ENCODE assay signal across 29 mouse cellular contexts in the genomic region with DNA sequence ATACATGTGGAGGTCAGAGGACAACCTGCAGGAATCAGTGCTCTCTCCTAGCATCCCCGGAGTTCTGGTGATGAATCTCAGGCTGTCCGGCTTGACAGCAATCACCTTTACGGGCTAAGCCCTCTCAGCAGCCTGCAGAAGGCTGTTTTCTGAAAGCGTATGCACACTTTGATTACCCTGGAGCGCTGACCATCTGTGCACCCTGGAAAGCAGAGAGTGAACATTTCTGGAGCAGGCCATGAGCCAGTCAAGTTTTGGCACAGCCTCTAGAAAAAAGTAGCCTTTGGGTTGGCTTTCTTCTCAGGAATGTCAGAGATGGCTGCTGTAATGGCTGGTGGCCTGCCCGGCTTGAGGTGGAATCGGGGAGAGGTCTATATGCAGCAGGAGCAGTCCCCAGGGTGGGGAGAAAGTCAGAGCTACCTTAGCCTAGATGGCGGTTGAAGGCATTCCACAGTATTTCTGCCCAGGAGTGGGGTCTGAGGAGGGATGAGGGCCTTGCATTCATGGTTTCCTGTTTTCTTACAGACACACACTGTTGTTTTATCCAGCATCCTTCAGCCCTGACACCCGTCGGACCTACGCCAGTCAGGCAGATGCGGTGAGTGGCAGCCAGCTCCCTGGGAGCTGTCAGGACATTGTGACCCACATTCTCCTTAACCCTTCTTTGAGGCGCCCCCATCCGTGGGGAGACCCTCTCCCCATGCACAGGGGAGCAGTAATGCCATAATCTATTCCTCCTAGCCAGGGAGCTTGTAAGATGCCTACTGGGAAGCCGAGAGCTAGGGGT. TPM values are rescaled to one million over a fixed set of nuclear protein-coding genes. Genes with fewer than 3 reads are reported as not detected.
DNase-seq lines count a peak whose midpoint lies in the region; ATAC-seq and TF ChIP-seq lines count a peak whose summit lies in the region.
"Had no signal": no experiment of that assay in that cellular context is flagged by ENCODE, and none has a peak within 500 bp of the region (broad histone marks: within the 10 kb centered on the region; RNA-seq: fewer than 3 reads in every experiment).

No protein-coding gene starts in this region.

- TF ChIP-seq CTCF in midbrain, postnatal 0 days (IDR thresholded peaks at IDR 0.05): no peak

- H3K27me3 ChIP-seq in forebrain, embryonic 12.5 days: no peaks in the 10 kb centered on the region
- no peaks in the 10 kb centered on the region for H3K27me3 ChIP-seq in forebrain, embryonic 11.5 days (ENCODE audit: control insufficient read depth, insufficient read depth, low read length)
- no peaks in the 10 kb centered on the region for H3K27me3 ChIP-seq in midbrain, postnatal 0 days (ENCODE audit: insufficient read depth, low read length)
- H3K27me3 ChIP-seq in midbrain, embryonic 15.5 days (replicated peaks): no peaks in the 10 kb centered on the region
- H3K27me3 ChIP-seq: embryonic facial prominence, embryonic 15.5 days; heart, embryonic 12.5 days; liver, embryonic 12.5 days; megakaryocyte, embryonic 14.5 days; midbrain, embryonic 13.5 days had no signal

- peak overlapping the region; percentile 2; the same call in 1 of the 2 replicates for H3K9ac ChIP-seq in forebrain, embryonic 12.5 days
- no peak overlapping the region for H3K9ac ChIP-seq in forebrain, embryonic 11.5 days (ENCODE audit: low read length)
- H3K9ac ChIP-seq in midbrain, postnatal 0 days (replicated peaks; ENCODE audit: low read length, poor library complexity, severe bottlenecking): no peak overlapping the region
- H3K9ac ChIP-seq in midbrain, embryonic 15.5 days: no peak overlapping the region
- H3K9ac ChIP-seq: embryonic facial prominence, embryonic 15.5 days; heart, embryonic 12.5 days; liver, embryonic 12.5 days; liver, postnatal 0 days; midbrain, embryonic 13.5 days had no signal

- H3K4me1 ChIP-seq in forebrain, embryonic 12.5 days: no peaks in the 10 kb centered on the region
- H3K4me1 ChIP-seq in forebrain, embryonic 11.5 days (replicated peaks; ENCODE audit: control insufficient read depth, insufficient read depth, low read length): no peaks in the 10 kb centered on the region
- no peaks in the 10 kb centered on the region for H3K4me1 ChIP-seq in midbrain, postnatal 0 days (ENCODE audit: insufficient read depth, low read length)
- no peaks in the 10 kb centered on the region for H3K4me1 ChIP-seq in midbrain, embryonic 15.5 days
- H3K4me1 ChIP-seq: embryonic facial prominence, embryonic 15.5 days; heart, embryonic 12.5 days; liver, embryonic 12.5 days; megakaryocyte, embryonic 14.5 days; midbrain, embryonic 13.5 days had no signal

- no peak for ATAC-seq in forebrain, embryonic 12.5 days (ENCODE audit: low FRiP score)
- ATAC-seq in forebrain, embryonic 11.5 days (replicated peaks; ENCODE audit: low FRiP score): no peak
- no peak for ATAC-seq in midbrain, postnatal 0 days (ENCODE audit: low FRiP score)
- no peak for ATAC-seq in midbrain, embryonic 15.5 days (replicated peaks)
- ATAC-seq: forebrain, embryonic 14.5 days; intestine, embryonic 16.5 days; liver, embryonic 12.5 days; liver, postnatal 0 days; lung, postnatal 0 days; midbrain, embryonic 13.5 days had no signal

- 83% methylated on average over 15 of the region's 15 CpGs for WGBS in forebrain, embryonic 12.5 days
- 83% methylated on average over 15 of the region's 15 CpGs for WGBS in forebrain, embryonic 11.5 days
- 79% methylated on average over 15 of the region's 15 CpGs for WGBS in midbrain, postnatal 0 days
- WGBS in midbrain, embryonic 15.5 days: 79% methylated on average over 15 of the region's 15 CpGs

- DNase-seq in forebrain, embryonic 11.5 days (ENCODE audit: low spot score): no peak
- peak; percentile 44 for DNase-seq in midbrain, postnatal 0 days (ENCODE audit: low spot score)
- DNase-seq in cerebellum, adult 9-10 months: peak; percentile 96
- DNase-seq in cerebellum, postnatal 36 days: peak; percentile 88 to 91
- no peak for DNase-seq in right cerebral cortex, postnatal 4 days
- DNase-seq in adipocyte (ENCODE audit: low spot score): no peak
- DNase-seq: adrenal gland, postnatal 10 days; gastrocnemius, postnatal 25 days; heart, adult 18-20 months; kidney, adult 8-10 months; kidney, postnatal 10 days; layer of hippocampus, adult 9-11 months; liver, postnatal 0 days; lung, postnatal 4 days; thymus, adult 18-20 months; thymus, postnatal 25 days had no signal

- no peak overlapping the region for H3K27ac ChIP-seq in forebrain, embryonic 12.5 days
- no peak overlapping the region for H3K27ac ChIP-seq in forebrain, embryonic 11.5 days (ENCODE audit: low read depth, low read length)
- H3K27ac ChIP-seq in midbrain, postnatal 0 days (ENCODE audit: low read depth, low read length): no peak overlapping the region
- no peak overlapping the region for H3K27ac ChIP-seq in midbrain, embryonic 15.5 days
- H3K27ac ChIP-seq: embryonic facial prominence, embryonic 10.5 days; embryonic facial prominence, embryonic 15.5 days; liver, embryonic 12.5 days; midbrain, embryonic 13.5 days; stomach, postnatal 0 days had no signal

- peaks cover 40% of the 10 kb centered on the region for H3K36me3 ChIP-seq in forebrain, embryonic 12.5 days (replicated peaks)
- no peaks in the 10 kb centered on the region for H3K36me3 ChIP-seq in forebrain, embryonic 11.5 days (ENCODE audit: control insufficient read depth, insufficient read depth, low read length)
- H3K36me3 ChIP-seq in midbrain, postnatal 0 days (ENCODE audit: insufficient read depth, low read length): peaks cover 51% of the 10 kb centered on the region
- H3K36me3 ChIP-seq in midbrain, embryonic 15.5 days (replicated peaks): peaks cover 14% of the 10 kb centered on the region; the same call in 1 of the 2 replicates
- H3K36me3 ChIP-seq: G1E; heart, embryonic 12.5 days had no signal

- H3K4me2 ChIP-seq in forebrain, embryonic 12.5 days: no peak overlapping the region
- H3K4me2 ChIP-seq in forebrain, embryonic 11.5 days (ENCODE audit: low read depth, low read length, severe bottlenecking): no peak overlapping the region
- H3K4me2 ChIP-seq in midbrain, postnatal 0 days (ENCODE audit: low read depth, low read length, poor library complexity, severe bottlenecking): no peak overlapping the region
- H3K4me2 ChIP-seq in midbrain, embryonic 15.5 days: no peak overlapping the region
- H3K4me2 ChIP-seq: embryonic facial prominence, embryonic 15.5 days; heart, embryonic 12.5 days; liver, embryonic 12.5 days; midbrain, embryonic 13.5 days had no signal

- H3K9me3 ChIP-seq in forebrain, embryonic 12.5 days: no peaks in the 10 kb centered on the region
- H3K9me3 ChIP-seq in forebrain, embryonic 11.5 days (ENCODE audit: control insufficient read depth, low read length): no peaks in the 10 kb centered on the region; the same call in 1 of the 2 replicates
- no peaks in the 10 kb centered on the region for H3K9me3 ChIP-seq in midbrain, postnatal 0 days (ENCODE audit: low read length)
- no peaks in the 10 kb centered on the region for H3K9me3 ChIP-seq in midbrain, embryonic 15.5 days
- H3K9me3 ChIP-seq: embryonic facial prominence, embryonic 10.5 days; embryonic facial prominence, embryonic 15.5 days; G1E; heart, embryonic 12.5 days; liver, embryonic 12.5 days; megakaryocyte, embryonic 14.5 days; midbrain, embryonic 13.5 days had no signal

- no peak overlapping the region for H3K4me3 ChIP-seq in forebrain, embryonic 12.5 days (replicated peaks)
- H3K4me3 ChIP-seq in forebrain, embryonic 11.5 days (ENCODE audit: low read depth, low read length): no peak overlapping the region
- no peak overlapping the region for H3K4me3 ChIP-seq in midbrain, postnatal 0 days (ENCODE audit: low read depth, low read length)
- no peak overlapping the region for H3K4me3 ChIP-seq in midbrain, embryonic 15.5 days
- H3K4me3 ChIP-seq: embryonic facial prominence, embryonic 10.5 days; embryonic facial prominence, embryonic 15.5 days; heart, embryonic 12.5 days; liver, embryonic 12.5 days; megakaryocyte, embryonic 14.5 days; midbrain, embryonic 13.5 days had no signal

RNA-seq across cellular contexts. Expression of a gene that starts 24.2 kb away (rescaled TPM):
- polyA plus RNA-seq in forebrain, embryonic 12.5 days (2016; fragmentation: Nextera tagmentation; extraction: Ambion mirVana): 49.3 and 51.1 TPM in 2 replicates
- polyA plus RNA-seq in forebrain, embryonic 11.5 days (2014; fragmentation: Nextera tagmentation; extraction: Ambion mirVana): 30.0 and 35.9 TPM in 2 replicates
- 76.8 and 88.1 TPM in 2 replicates for total RNA-seq in midbrain, postnatal 0 days (2014; rRNA removed)
- polyA plus RNA-seq in midbrain, postnatal 0 days (2015; fragmentation: Nextera tagmentation; extraction: Ambion mirVana): 113 and 122 TPM in 2 replicates
- 105 and 113 TPM in 2 replicates for polyA plus RNA-seq in midbrain, embryonic 15.5 days (2015; fragmentation: Nextera tagmentation; extraction: Ambion mirVana)
- polyA plus RNA-seq: G1E had no signal

Comparison
In these comparisons a context has a peak if more than half of its experiments do, and no peak if none do; other contexts are left out.
1. DNase-seq: peak in midbrain, postnatal 0 days (single experiment), cerebellum, adult 9-10 months (single experiment) and cerebellum, postnatal 36 days (2 of 2); none in forebrain, embryonic 11.5 days (single experiment), right cerebral cortex, postnatal 4 days (single experiment) and adipocyte (single experiment).